Mouse (Mus musculus) MEL (cell line): Measurements from ENCODE around the gene Kcnj6. TPM values are rescaled to one million over a fixed set of nuclear protein-coding genes. Genes with fewer than 3 reads are reported as not detected.
"Not testable (repeated sequence)": the region's sequence is repeated elsewhere in the genome, so short reads cannot be mapped to it uniquely, and the experiment has no call there.

Experiments used
- DNase-seq: peaks from one replicate; pipeline ENCODE4 v3.0.0; 2011; ENCODE audit warnings: low read depth, low spot score
- H3K27ac ChIP-seq: 2 replicates; pipeline ENCODE4 v1.5.1; 2012; ENCODE audit warnings: low read depth, mild to moderate bottlenecking, control low read depth, low read length, moderate library complexity; ENCODE audit not compliant: control insufficient read depth
- H3K27me3 ChIP-seq, 2 experiments: fragments of 150-350 bp in 1 of 2; sonication (generic) in 1 of 2; 2 replicates each; pipeline ENCODE4 v1.6.1; 2012; ENCODE audit warnings: low read length in 2 of 2, mild to moderate bottlenecking in 2 of 2, improper control_type of control experiment in 1 of 2, moderate library complexity in 1 of 2; ENCODE audit not compliant: insufficient read depth in 2 of 2, control insufficient read depth in 1 of 2
- H3K36me3 ChIP-seq, 2 experiments: 2 replicates each; pipeline ENCODE4 v1.6.1; 2012 to 2014; ENCODE audit warnings: low read length in 2 of 2, improper control_type of control experiment in 1 of 2, inconsistent platforms in 1 of 2, mild to moderate bottlenecking in 1 of 2; ENCODE audit not compliant: insufficient read depth in 2 of 2, control insufficient read depth in 1 of 2
- H3K4me1 ChIP-seq, 2 experiments: fragments of 150-350 bp in 1 of 2; sonication (generic) in 1 of 2; 2 replicates each; pipeline ENCODE4 v1.6.1; 2012; ENCODE audit warnings: low read length in 2 of 2, improper control_type of control experiment in 1 of 2, mild to moderate bottlenecking in 1 of 2; ENCODE audit not compliant: insufficient read depth in 2 of 2, control insufficient read depth in 1 of 2
- H3K4me3 ChIP-seq, 2 experiments: fragments of 150-350 bp in 1 of 2; sonication (generic) in 1 of 2; 2 replicates each; pipeline ENCODE4 v1.5.1; 2012; ENCODE audit warnings: low read depth in 2 of 2, low read length in 2 of 2, mild to moderate bottlenecking in 2 of 2, moderate library complexity in 2 of 2, control low read depth in 1 of 2, improper control_type of control experiment in 1 of 2; ENCODE audit not compliant: control insufficient read depth in 1 of 2, insufficient read depth in 1 of 2
- H3K79me2 ChIP-seq: 2 replicates; pipeline ENCODE4 v1.6.1; 2012; ENCODE audit warnings: mild to moderate bottlenecking, low read length, moderate library complexity; ENCODE audit not compliant: control insufficient read depth, poor library complexity, insufficient read depth
- H3K9ac ChIP-seq: 2 replicates; pipeline ENCODE4 v1.6.1; 2012; ENCODE audit warnings: low read depth, mild to moderate bottlenecking, control low read depth, low read length, moderate library complexity; ENCODE audit not compliant: control insufficient read depth, poor library complexity, severe bottlenecking
- H3K9me3 ChIP-seq: fragments of 150-350 bp; sonication (generic); replicated peaks from 2 replicates; pipeline ENCODE4 v1.6.1; 2012; ENCODE audit warnings: mild to moderate bottlenecking, low read length, improper control_type of control experiment, moderate library complexity; ENCODE audit not compliant: insufficient read depth
- CHD2 ChIP-seq: IDR thresholded peaks from 2 replicates; pipeline ENCODE4 v1.6.1; 2011; ENCODE audit warnings: low read length, improper control_type of control experiment
- CTCF ChIP-seq, 3 experiments: IDR thresholded peaks in 2 of 3; conservative IDR thresholded peaks in 1 of 3; 2 replicates each; pipeline ENCODE4 v1.5.1; 2011 to 2012; ENCODE audit warnings: low read length in 3 of 3, low read depth in 2 of 3, mild to moderate bottlenecking in 2 of 3, improper control_type of control experiment in 1 of 3, inconsistent platforms in 1 of 3, mixed read lengths in 1 of 3, moderate library complexity in 1 of 3; ENCODE audit not compliant: control insufficient read depth in 1 of 3, insufficient read depth in 1 of 3, poor library complexity in 1 of 3, severe bottlenecking in 1 of 3
- E2F4 ChIP-seq: IDR thresholded peaks from 2 replicates; pipeline ENCODE4 v1.6.1; 2011; ENCODE audit warnings: low read depth, low read length, improper control_type of control experiment, borderline replicate concordance
- ELF1 ChIP-seq: IDR thresholded peaks from 2 replicates; pipeline ENCODE4 v1.6.1; 2014; ENCODE audit warnings: low read depth, mild to moderate bottlenecking, inconsistent platforms, low read length, improper control_type of control experiment, moderate library complexity
- GABPA ChIP-seq: IDR thresholded peaks from 2 replicates; pipeline ENCODE4 v1.6.1; 2012; ENCODE audit warnings: low read depth, mild to moderate bottlenecking, inconsistent platforms, low read length, improper control_type of control experiment, moderate library complexity
- GATA1 ChIP-seq: IDR thresholded peaks from 2 replicates; pipeline ENCODE4 v1.6.1; 2011; ENCODE audit warnings: low read depth, low read length, improper control_type of control experiment
- JUND ChIP-seq: IDR thresholded peaks from 2 replicates; pipeline ENCODE4 v1.6.1; 2011; ENCODE audit warnings: low read depth, mild to moderate bottlenecking, improper control_type of control experiment, low read length
- KAT2A ChIP-seq: conservative IDR thresholded peaks from 2 replicates; pipeline ENCODE4 v1.6.1; 2012; ENCODE audit warnings: low read depth, low read length, improper control_type of control experiment, inconsistent platforms
- MAX ChIP-seq: IDR thresholded peaks from 2 replicates; pipeline ENCODE4 v1.6.1; 2011; ENCODE audit warnings: low read length, improper control_type of control experiment
- MXI1 ChIP-seq: IDR thresholded peaks from 2 replicates; pipeline ENCODE4 v1.6.1; 2011; ENCODE audit warnings: mild to moderate bottlenecking, low read depth, low read length, improper control_type of control experiment
- MYC ChIP-seq: IDR thresholded peaks from 2 replicates; pipeline ENCODE4 v1.6.1; 2011; ENCODE audit warnings: low read depth, mild to moderate bottlenecking, low read length, improper control_type of control experiment, moderate library complexity
- NELFE ChIP-seq: IDR thresholded peaks from 2 replicates; pipeline ENCODE4 v1.6.1; 2011; ENCODE audit warnings: low read depth, low read length, improper control_type of control experiment
- POLR2A ChIP-seq, 2 experiments: IDR thresholded peaks; 2 replicates each; pipeline ENCODE4 v1.6.1; 2011 to 2012; ENCODE audit warnings: low read length in 2 of 2, mild to moderate bottlenecking in 2 of 2, control low read depth in 1 of 2, improper control_type of control experiment in 1 of 2, low read depth in 1 of 2, moderate library complexity in 1 of 2; ENCODE audit not compliant: control insufficient read depth in 1 of 2, insufficient read depth in 1 of 2, poor library complexity in 1 of 2
- RAD21 ChIP-seq: IDR thresholded peaks from 2 replicates; pipeline ENCODE4 v1.6.1; 2011; ENCODE audit warnings: mild to moderate bottlenecking, low read depth, low read length, improper control_type of control experiment
- RCOR1 ChIP-seq: IDR thresholded peaks from 2 replicates; pipeline ENCODE4 v1.6.1; 2012; ENCODE audit warnings: low read depth, mild to moderate bottlenecking, inconsistent platforms, low read length, improper control_type of control experiment
- SMC3 ChIP-seq: IDR thresholded peaks from 2 replicates; pipeline ENCODE4 v1.6.1; 2011; ENCODE audit warnings: low read depth, low read length, improper control_type of control experiment
- TAL1 ChIP-seq: IDR thresholded peaks from 2 replicates; pipeline ENCODE4 v1.6.1; 2012; ENCODE audit warnings: mild to moderate bottlenecking, inconsistent platforms, low read length, moderate library complexity, mixed read lengths
- UBTF ChIP-seq: IDR thresholded peaks from 2 replicates; pipeline ENCODE4 v1.6.1; 2012; ENCODE audit warnings: low read depth, mild to moderate bottlenecking, inconsistent platforms, low read length, improper control_type of control experiment, moderate library complexity, borderline replicate concordance; ENCODE audit not compliant: insufficient read depth
- USF1 ChIP-seq: IDR thresholded peaks from 2 replicates; pipeline ENCODE4 v1.6.1; 2014; ENCODE audit warnings: low read depth, mild to moderate bottlenecking, inconsistent platforms, low read length, improper control_type of control experiment, moderate library complexity
- USF2 ChIP-seq, 2 experiments: IDR thresholded peaks; 2 replicates each; pipeline ENCODE4 v1.6.1; 2011 to 2012; ENCODE audit warnings: improper control_type of control experiment in 2 of 2, low read length in 2 of 2, borderline replicate concordance in 1 of 2, inconsistent platforms in 1 of 2, low read depth in 1 of 2, mild to moderate bottlenecking in 1 of 2; ENCODE audit not compliant: insufficient read depth in 1 of 2
- polyA plus RNA-seq, 2 experiments: library from polyadenylated mRNA; stranded (reverse) in 1 of 2; unstranded in 1 of 2; fragments of >175 nt in 1 of 2; fragments of >200 nt in 1 of 2; gene quantifications; 2 replicates each; pipeline versions ENCODE4 v1.2.1 to v1.2.4; 2012; ENCODE audit warnings: low replicate concordance in 2 of 2, low read depth in 1 of 2; ENCODE audit not compliant: insufficient read length in 2 of 2, insufficient read depth in 1 of 2, missing spikeins in 1 of 2
- total RNA-seq: library from RNA; depleted of rRNA; stranded (reverse); fragments of 300-350 nt; gene quantifications from 2 replicates; pipeline ENCODE4 v1.2.3, GENCODE M21; 2012

Gene Kcnj6
- total and polyA plus RNA-seq, 3 experiments = not detected

GRCm38 (mm10) chr16:94815891-94816290 is 181.6 kb downstream of the Kcnj6 start:
- no peak overlapping the region for H3K27ac ChIP-seq
- H3K79me2 ChIP-seq = no peaks in the 10 kb centered on the region
- H3K27me3 ChIP-seq = no peaks in the 10 kb centered on the region
- H3K36me3 ChIP-seq = no peaks in the 10 kb centered on the region
- TF ChIP-seq USF2 (IDR thresholded peaks at IDR 0.05; ENCODE audit: borderline replicate concordance in 1 of 2, insufficient read depth in 1 of 2, low read depth in 1 of 2, low read length in 2 of 2) = no peak
- no peak for TF ChIP-seq USF1
- no peak for TF ChIP-seq MXI1
- H3K4me1 ChIP-seq = no peaks in the 10 kb centered on the region
- no peaks in the 10 kb centered on the region; the same call in 1 of the 2 replicates for H3K9me3 ChIP-seq
- DNase-seq = no peak
- no peak overlapping the region for H3K4me3 ChIP-seq
- H3K9ac ChIP-seq = no peak overlapping the region

GRCm38 (mm10) chr16:94809286-94809685 is 188.2 kb downstream of the Kcnj6 start:
- DNase-seq, H3K27me3 ChIP-seq, H3K79me2 ChIP-seq, H3K36me3 ChIP-seq, H3K4me1 ChIP-seq, H3K9ac ChIP-seq, H3K9me3 ChIP-seq, H3K27ac ChIP-seq, H3K4me3 ChIP-seq: not testable (repeated sequence)

GRCm38 (mm10) chr16:94798241-94798640 is 199.3 kb downstream of the Kcnj6 start:
- no peak for DNase-seq
- Histone ChIP-seq H3K27ac (no peak overlapping the region), H3K79me2 (no peaks in the 10 kb centered on the region), H3K4me3 (no peak overlapping the region), H3K9me3 (no peaks in the 10 kb centered on the region), H3K4me1 (no peaks in the 10 kb centered on the region), H3K36me3 (no peaks in the 10 kb centered on the region), H3K9ac (no peak overlapping the region), H3K27me3 (no peaks in the 10 kb centered on the region)
- TF ChIP-seq USF1 (no peak), RCOR1 (no peak), GATA1 (no peak), SMC3 (no peak)

- Histone ChIP-seq H3K27ac (no peak overlapping the region), H3K4me3 (no peak overlapping the region), H3K79me2 (no peaks in the 10 kb centered on the region), H3K4me1 (no peaks in the 10 kb centered on the region), H3K9me3 (no peaks in the 10 kb centered on the region), H3K27me3 (no peaks in the 10 kb centered on the region), H3K36me3 (no peaks in the 10 kb centered on the region), H3K9ac (no peak overlapping the region)
- no peak for DNase-seq
- no peak for TF ChIP-seq NELFE
- TF ChIP-seq RAD21 = no peak
- TF ChIP-seq CHD2 = no peak
- TF ChIP-seq POLR2A (IDR thresholded peaks at IDR 0.05; ENCODE audit: control insufficient read depth in 1 of 2, insufficient read depth in 1 of 2, low read depth in 1 of 2, low read length in 2 of 2, poor library complexity in 1 of 2) = no peak
- TF ChIP-seq KAT2A = no peak
- TF ChIP-seq JUND = no peak
- no peak for TF ChIP-seq MYC
- no peak for TF ChIP-seq CTCF (IDR thresholded peaks at IDR 0.05 in 2 of 3, conservative IDR thresholded peaks at IDR 0.05 in 1 of 3; ENCODE audit: control insufficient read depth in 1 of 3, insufficient read depth in 1 of 3, low read depth in 2 of 3, low read length in 3 of 3, poor library complexity in 1 of 3, severe bottlenecking in 1 of 3)
- TF ChIP-seq TAL1 = no peak
- TF ChIP-seq UBTF = no peak
- TF ChIP-seq E2F4 = no peak
- no peak for TF ChIP-seq ELF1
- TF ChIP-seq MAX = no peak
- TF ChIP-seq GABPA = no peak
These were observed 200.1 kb downstream of the Kcnj6 start for GRCm38 (mm10) chr16:94797366-94797765.
